Mouse (Mus musculus) left cerebral cortex, postnatal 4 days (tissue): ENCODE measurements at regions not wholly inside any gene's neighbourhood (a gene's known extent, or its start where the extent isn't known, plus 50 kb on each side); places are given as distances from the start of the nearest gene placed in this dataset.

Experiments used
- DNase-seq: peaks from one replicate; pipeline ENCODE4 v3.0.0-alpha.2; 2022
- intact Hi-C: fragments of 180-260 bp; cut with DNase I; formaldehyde crosslinking; loops from one replicate; pipeline ENCODE4 v1.15.1; 2025

DNA sequence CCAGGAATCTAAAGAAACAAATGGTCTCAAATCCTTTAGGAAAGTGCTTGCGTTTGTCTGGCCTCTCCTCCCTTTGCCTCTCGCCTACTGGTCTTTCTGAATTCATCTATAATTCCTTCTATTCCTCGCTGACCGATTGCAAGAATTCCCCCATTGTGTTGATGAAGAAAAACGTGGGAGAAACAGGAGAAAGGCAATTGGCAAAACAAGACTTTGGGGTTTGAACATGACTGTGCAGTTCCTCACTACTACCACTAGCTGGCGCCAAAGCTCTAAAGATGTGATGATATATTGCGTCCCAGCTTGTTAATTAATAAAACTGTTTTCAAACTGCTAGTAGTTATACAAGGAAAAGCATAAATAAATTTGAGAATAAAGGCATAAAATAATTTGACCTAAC is 53.4 kb upstream of the Hnrnpa3 start:
- peak; percentile 48 for DNase-seq
- intact Hi-C loops: loop anchor here (2.0 to 10.0 kb wide), 6 partner anchors 59 to 499 kb away; no protein-coding TSS in a partner anchor

DNA sequence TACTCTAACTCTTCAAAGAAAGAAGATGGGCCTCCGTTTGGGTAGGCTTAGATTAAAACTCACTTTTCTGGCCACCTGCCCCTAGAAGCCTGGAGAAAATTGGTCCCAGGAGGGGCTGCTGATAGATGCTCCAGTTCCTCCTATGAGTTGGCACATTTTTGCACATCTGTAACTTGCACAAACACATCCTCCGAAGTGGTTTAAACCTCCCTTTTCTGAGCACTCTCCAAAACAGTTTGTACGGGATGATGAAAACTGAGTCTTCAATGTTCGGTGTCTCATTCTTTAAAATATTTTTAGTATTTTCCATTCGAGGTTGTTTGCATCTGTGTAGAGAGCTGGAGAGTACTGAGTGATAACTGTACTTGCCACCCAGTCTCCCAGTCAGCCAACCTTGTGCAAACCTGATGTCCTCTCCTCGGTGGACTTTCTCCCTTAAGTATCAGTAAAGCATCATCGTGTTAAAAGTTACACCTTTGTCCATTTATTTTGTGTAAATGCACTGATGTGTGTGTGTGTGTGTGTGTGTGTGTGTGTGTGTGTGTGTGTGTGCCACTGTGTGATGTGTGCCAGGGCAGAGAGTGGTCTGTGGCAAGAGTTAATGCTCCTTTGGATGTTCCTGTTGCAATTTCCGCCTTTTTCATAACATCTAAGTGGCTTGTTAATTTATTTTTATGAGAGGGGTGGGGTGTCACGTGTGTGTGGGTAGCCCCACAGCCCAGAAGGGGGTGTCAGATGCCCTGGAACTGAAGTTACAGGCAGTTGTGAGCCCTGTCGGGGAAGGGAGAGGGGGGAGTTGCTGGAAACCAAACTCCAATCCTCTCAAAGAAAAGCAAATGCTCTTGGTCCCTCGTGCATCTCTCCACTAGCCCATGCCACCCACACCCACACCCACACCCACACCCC is 51.8 kb upstream of the Hnrnpa3 start:
- intact Hi-C loops: loop anchor here (2.0 to 10.0 kb wide), 6 partner anchors 58 to 498 kb away; no protein-coding TSS in a partner anchor
- DNase-seq: no peak

DNA sequence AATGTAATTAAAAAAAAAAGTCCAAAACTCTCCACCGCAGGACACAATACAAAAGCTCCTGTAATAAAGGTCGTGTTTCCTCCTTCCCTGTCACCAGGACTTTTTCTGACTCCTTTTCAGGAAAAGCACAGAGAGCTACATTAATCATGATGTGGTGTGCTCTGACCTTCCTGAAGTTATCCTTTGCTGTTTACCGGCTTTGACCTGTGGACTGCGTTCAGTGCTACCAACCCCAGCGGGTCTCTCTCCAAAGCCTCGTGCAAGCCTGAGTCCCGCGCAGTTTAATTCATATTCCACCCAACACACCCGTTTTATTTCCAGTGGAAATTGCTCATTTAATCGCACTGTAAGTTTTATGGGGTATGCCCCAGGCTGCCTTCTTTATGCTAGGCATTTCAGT is 51.1 kb upstream of the Hnrnpa3 start:
- intact Hi-C loops: loop anchor here (2.0 to 10.0 kb wide), 6 partner anchors 57 to 497 kb away; no protein-coding TSS in a partner anchor
- no peak for DNase-seq

DNA sequence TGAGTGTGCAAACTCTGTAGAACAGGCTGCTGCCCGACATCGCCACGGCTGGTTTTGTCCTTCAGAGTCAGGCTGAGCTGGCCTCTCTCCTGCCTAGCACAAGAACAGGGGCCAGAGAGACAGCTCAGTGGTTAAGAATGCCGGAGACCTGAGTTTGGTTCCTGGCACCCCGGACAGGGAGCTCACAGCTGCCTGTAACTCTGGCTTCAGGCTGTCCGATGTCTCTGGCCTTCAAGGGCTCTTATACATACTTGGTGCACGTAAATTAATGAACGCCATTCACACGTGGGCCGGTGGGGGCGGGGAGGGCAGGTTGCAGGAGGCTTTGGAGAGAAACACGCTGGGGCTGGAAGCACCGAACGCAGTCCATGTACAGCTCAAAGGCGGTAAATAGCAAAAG is 50.6 kb upstream of the Hnrnpa3 start:
- no peak for DNase-seq
- intact Hi-C loops: loop anchor here (5.0 to 10.0 kb wide), 5 partner anchors 56 to 496 kb away; no protein-coding TSS in a partner anchor

DNA sequence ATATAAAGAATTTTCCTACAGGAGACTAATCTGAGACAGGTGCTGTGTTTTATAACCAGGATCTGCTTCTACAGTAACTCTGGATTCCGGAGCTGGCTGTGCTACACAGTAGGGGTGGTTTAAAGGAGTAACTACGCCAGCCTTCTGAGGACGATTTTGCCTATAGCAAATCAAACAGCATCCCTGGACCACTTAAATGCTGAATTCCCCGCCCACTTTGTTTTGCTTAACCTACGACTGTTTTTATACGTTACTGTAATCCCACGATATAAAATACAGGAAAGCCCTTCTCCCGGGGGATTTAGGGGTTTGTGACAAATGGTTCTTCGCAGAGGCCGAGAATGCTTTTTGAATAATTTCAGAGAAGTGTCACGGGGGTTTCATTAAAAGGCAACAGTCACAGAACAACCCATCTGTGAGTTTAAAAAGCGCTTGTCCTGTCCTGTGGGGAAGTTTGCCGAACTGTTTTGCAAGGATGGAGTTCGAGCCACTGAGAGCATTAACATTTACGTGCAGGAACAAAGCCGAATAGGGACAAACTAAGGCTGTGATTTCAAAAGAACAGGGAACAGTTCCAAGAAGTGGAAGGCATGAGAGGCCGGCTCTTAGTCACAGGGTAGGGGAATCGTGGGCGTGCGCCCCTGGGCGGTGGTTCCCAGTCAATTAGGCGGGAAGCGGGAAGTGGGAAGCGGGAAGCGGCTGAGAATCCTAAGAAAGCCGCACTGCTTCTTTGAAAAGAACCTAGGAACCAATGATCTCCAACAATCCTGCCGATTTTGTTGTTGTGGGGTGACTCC is 49.7 kb upstream of the Hnrnpa3 start:
- DNase-seq: peak; percentile 25
- intact Hi-C loops: loop anchor here (5.0 to 10.0 kb wide), 5 partner anchors 55 to 495 kb away; no protein-coding TSS in a partner anchor
